Mouse (Mus musculus): ENCODE data around the gene Tiparp.

DNA sequence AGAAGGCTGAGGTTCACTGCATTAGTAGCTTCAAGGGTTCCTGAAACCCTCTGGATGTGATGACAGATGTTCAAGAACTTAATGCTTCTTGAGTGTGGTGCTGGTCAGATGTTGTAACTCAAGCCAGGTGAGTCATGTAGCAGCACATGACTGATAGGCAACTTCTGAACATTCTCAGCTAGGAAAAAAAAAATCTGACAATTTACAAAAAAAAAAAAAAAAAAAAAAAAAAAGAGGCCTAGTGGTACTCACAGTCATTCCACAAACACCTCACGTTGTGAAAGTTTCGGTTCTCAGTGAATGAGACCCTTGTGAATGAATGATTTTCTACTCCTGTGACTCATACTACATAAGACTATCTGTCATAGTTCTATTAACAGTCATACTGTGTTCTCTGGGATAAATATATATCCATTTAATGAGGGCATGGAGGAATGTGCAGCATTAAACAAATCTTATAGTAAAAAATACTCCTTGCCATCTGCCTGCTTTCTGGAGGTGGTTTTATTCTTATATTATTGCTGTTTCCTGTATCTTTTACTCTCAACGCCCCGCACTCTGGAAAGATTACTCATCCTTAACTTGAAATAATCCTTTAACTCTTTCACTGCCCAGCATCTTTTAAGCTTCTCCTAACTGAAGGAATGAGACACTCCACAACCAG, 75.3 kb downstream of the Tiparp start:
- no peak for TF ChIP-seq POLR2A (IDR thresholded peaks at IDR 0.05; ENCODE audit: low read depth, low read length)
- TF ChIP-seq CTCF (IDR thresholded peaks at IDR 0.05; ENCODE audit: extremely low read depth, insufficient read depth, insufficient read length, insufficient replicate concordance), result no peak

Data from spleen, adult 2 months (tissue).